Mouse (Mus musculus) neutrophil, adult 5-6 weeks (primary cell): Measurements from ENCODE around the gene Lrrk1. TPM values are rescaled to one million over a fixed set of nuclear protein-coding genes. Genes with fewer than 3 reads are reported as not detected.

Experiments
- ATAC-seq: fragments of 151-379, 151-347 bp; 2 replicates; pipeline ENCODE4 v1.8.0; 2017; ENCODE audit warnings: mild to moderate bottlenecking, moderate TSS enrichment; ENCODE audit not compliant: insufficient number of reproducible peaks, poor library complexity, low FRiP score, severe bottlenecking; ENCODE audit errors: extremely low read depth
- total RNA-seq: library from RNA; stranded (forward); fragments of 200-1000 nt; gene quantifications from 2 replicates; pipeline ENCODE4 v1.2.3, GENCODE M21; 2017

The Lrrk1 gene
- total RNA-seq, 1 experiment from 2014 or later = 24.3 TPM

GRCm38 (mm10) chr7:66183404-66183803 lies 204.7 kb downstream of the Lrrk1 start:
- ATAC-seq = no peak

- no peak for ATAC-seq
These were observed 206.0 kb downstream of the Lrrk1 start for GRCm38 (mm10) chr7:66182075-66182715.

- no peak for ATAC-seq
These were observed 207.3 kb downstream of the Lrrk1 start for GRCm38 (mm10) chr7:66180711-66181365.

- ATAC-seq = no peak
These were observed 207.9 kb downstream of the Lrrk1 start for GRCm38 (mm10) chr7:66180260-66180659.

GRCm38 (mm10) chr7:66179711-66180110 lies 208.4 kb downstream of the Lrrk1 start:
- ATAC-seq = no peak

- ATAC-seq = no peak
These were observed 209.0 kb downstream of the Lrrk1 start for GRCm38 (mm10) chr7:66179120-66179581.

- ATAC-seq = no peak
These were observed 210.0 kb downstream of the Lrrk1 start for GRCm38 (mm10) chr7:66178101-66178500.

GRCm38 (mm10) chr7:66176929-66177328 lies 211.2 kb downstream of the Lrrk1 start:
- no peak for ATAC-seq

Other genes with a start within 250 kb of the Lrrk1 start
- gene Gm10974, start 22.4 kb downstream of the Lrrk1 start, total RNA-seq = not detected in 2 replicates
- gene Aldh1a3, start 39.2 kb upstream of the Lrrk1 start, total RNA-seq = not detected in 2 replicates